In genomic region chr11:51649889-51650199, GRCm38 (mm10) we compare ENCODE assay signal across 8 mouse cellular contexts. TPM values are rescaled to one million over a fixed set of nuclear protein-coding genes. Genes with fewer than 3 reads are reported as not detected.
DNase-seq lines count a peak whose midpoint lies in the region; ATAC-seq and TF ChIP-seq lines count a peak whose summit lies in the region.

No protein-coding gene starts in this region.

- peaks cover 30% of the 10 kb centered on the region for H3K27me3 ChIP-seq in hindbrain, embryonic 12.5 days
- H3K27me3 ChIP-seq in stomach, embryonic 16.5 days (ENCODE audit: control insufficient read depth, insufficient read depth, low read length) = no peaks in the 10 kb centered on the region

- no peak overlapping the region; the same call in 1 of the 2 replicates for H3K27ac ChIP-seq in hindbrain, embryonic 12.5 days
- H3K27ac ChIP-seq in stomach, embryonic 16.5 days (ENCODE audit: low read length) = peak overlapping the region; percentile 94; the same call in 1 of the 2 replicates

- H3K9ac ChIP-seq in hindbrain, embryonic 12.5 days = peak overlapping the region; percentile 71
- H3K9ac ChIP-seq in stomach, embryonic 16.5 days (ENCODE audit: low read length) = peak overlapping the region; percentile 85

- no peaks in the 10 kb centered on the region for H3K9me3 ChIP-seq in hindbrain, embryonic 12.5 days (replicated peaks)
- no peaks in the 10 kb centered on the region for H3K9me3 ChIP-seq in stomach, embryonic 16.5 days (replicated peaks; ENCODE audit: control insufficient read depth, low read length)

- H3K4me2 ChIP-seq in hindbrain, embryonic 12.5 days (replicated peaks) = peak overlapping the region; percentile 95
- peak overlapping the region; percentile 90 for H3K4me2 ChIP-seq in stomach, embryonic 16.5 days (ENCODE audit: low read depth, low read length)

- 4% methylated on average over 7 of the region's 7 CpGs for WGBS in hindbrain, embryonic 12.5 days
- WGBS in stomach, embryonic 16.5 days = 4% methylated on average over 7 of the region's 7 CpGs

- DNase-seq in left cerebral cortex, adult 18-20 months (ENCODE audit: low spot score in 2 of 2) = peak; percentile 24 to 47
- no peak for DNase-seq in left cerebral cortex, postnatal 10 days (ENCODE audit: extremely low spot score in 1 of 2, low spot score in 2 of 2)
- DNase-seq in brain, embryonic 14.5 days (ENCODE audit: low read depth) = peak; percentile 27
- peak; percentile 40 for DNase-seq in lung, postnatal 36 days
- DNase-seq in urinary bladder, postnatal 4 days (ENCODE audit: low spot score in 2 of 2) = no peak
- DNase-seq in gastrocnemius, postnatal 14 days = no peak

- H3K4me3 ChIP-seq in hindbrain, embryonic 12.5 days = peak overlapping the region; percentile 62
- peak overlapping the region; percentile 73 for H3K4me3 ChIP-seq in stomach, embryonic 16.5 days (replicated peaks; ENCODE audit: low read length)

- TF ChIP-seq CTCF in brain, embryonic 14.5 days (IDR thresholded peaks at IDR 0.05; ENCODE audit: borderline replicate concordance, extremely low read depth, insufficient read depth, insufficient read length) = no peak

- ATAC-seq in hindbrain, embryonic 12.5 days (ENCODE audit: low FRiP score) = no peak
- ATAC-seq in stomach, embryonic 16.5 days (ENCODE audit: insufficient read depth, low FRiP score) = no peak

- TF ChIP-seq POLR2A in brain, embryonic 14.5 days (IDR thresholded peaks at IDR 0.05; ENCODE audit: borderline replicate concordance, extremely low read depth, insufficient read depth, insufficient read length, poor library complexity, severe bottlenecking) = no peak

- no peaks in the 10 kb centered on the region for H3K36me3 ChIP-seq in hindbrain, embryonic 12.5 days
- H3K36me3 ChIP-seq in stomach, embryonic 16.5 days (ENCODE audit: control insufficient read depth, insufficient read depth, low read length) = no peaks in the 10 kb centered on the region

- peaks cover 35% of the 10 kb centered on the region for H3K4me1 ChIP-seq in hindbrain, embryonic 12.5 days
- peaks cover 24% of the 10 kb centered on the region for H3K4me1 ChIP-seq in stomach, embryonic 16.5 days (ENCODE audit: control insufficient read depth, insufficient read depth, low read length)

- intact Hi-C loops in left cerebral cortex, postnatal 10 days (cut with DNase I) = no loop called here
- intact Hi-C loops in gastrocnemius, postnatal 14 days (cut with DNase I; ENCODE audit: low total_unique reads) = no loop called here

RNA-seq across cellular contexts. Expression of gene N4bp3, which starts 0.8 kb away (rescaled TPM):
- 10 to 100 TPM; 15.2 to 19.0 TPM for total RNA-seq in left cerebral cortex, adult 18-20 months (2021)
- total RNA-seq in left cerebral cortex, postnatal 10 days (2021) = 10 to 100 TPM; 12.8 to 14.0 TPM
- 7.5 and 11.2 TPM in 2 replicates for polyA plus RNA-seq in brain, embryonic 14.5 days (2012; rRNA removed)
- 12.4 and 14.9 TPM in 2 replicates for polyA plus RNA-seq in hindbrain, embryonic 12.5 days (2016; fragmentation: Nextera tagmentation; extraction: Ambion mirVana)
- polyA plus RNA-seq in stomach, embryonic 16.5 days (2015; fragmentation: Nextera tagmentation; extraction: Ambion mirVana) = 20.7 and 21.0 TPM in 2 replicates
- total RNA-seq in gastrocnemius, postnatal 14 days (2021) = 10 to 100 TPM in 1 of 2 experiments, 1 to 10 TPM in 1; 8.7 to 12.2 TPM

RNA-seq across cellular contexts. Expression of gene D930048N14Rik, which starts 0.9 kb away (rescaled TPM):
- total RNA-seq in left cerebral cortex, adult 18-20 months (2021) = 1 to 10 TPM; 2.1 to 2.2 TPM
- under 1 TPM; 0.86 to 0.97 TPM for total RNA-seq in left cerebral cortex, postnatal 10 days (2021)
- polyA plus RNA-seq in brain, embryonic 14.5 days (2012; rRNA removed) = 2.1 and 2.3 TPM in 2 replicates
- polyA plus RNA-seq in hindbrain, embryonic 12.5 days (2016; fragmentation: Nextera tagmentation; extraction: Ambion mirVana) = 0.87 and 0.98 TPM in 2 replicates
- 5.9 and 6.4 TPM in 2 replicates for polyA plus RNA-seq in stomach, embryonic 16.5 days (2015; fragmentation: Nextera tagmentation; extraction: Ambion mirVana)
- under 1 TPM; 0.33 to 0.60 TPM for total RNA-seq in gastrocnemius, postnatal 14 days (2021)

RNA-seq across cellular contexts. Expression of gene Rmnd5b, which starts 14.1 kb away (rescaled TPM):
- total RNA-seq in left cerebral cortex, adult 18-20 months (2021) = 10 to 100 TPM; 59.9 to 60.3 TPM
- 10 to 100 TPM; 46.6 to 49.8 TPM for total RNA-seq in left cerebral cortex, postnatal 10 days (2021)
- polyA plus RNA-seq in brain, embryonic 14.5 days (2012; rRNA removed) = 70.7 and 84.3 TPM in 2 replicates
- 50.9 and 53.9 TPM in 2 replicates for polyA plus RNA-seq in hindbrain, embryonic 12.5 days (2016; fragmentation: Nextera tagmentation; extraction: Ambion mirVana)
- polyA plus RNA-seq in stomach, embryonic 16.5 days (2015; fragmentation: Nextera tagmentation; extraction: Ambion mirVana) = 40.0 and 41.3 TPM in 2 replicates
- total RNA-seq in gastrocnemius, postnatal 14 days (2021) = 10 to 100 TPM; 11.8 to 13.3 TPM

RNA-seq across cellular contexts. Expression of gene Nhp2, which starts 30.3 kb away (rescaled TPM):
- 10 to 100 TPM; 44.8 to 48.4 TPM for total RNA-seq in left cerebral cortex, adult 18-20 months (2021)
- total RNA-seq in left cerebral cortex, postnatal 10 days (2021) = 10 to 100 TPM; 51.1 to 51.4 TPM
- 69.2 and 78.5 TPM in 2 replicates for polyA plus RNA-seq in brain, embryonic 14.5 days (2012; rRNA removed)
- 101 and 103 TPM in 2 replicates for polyA plus RNA-seq in hindbrain, embryonic 12.5 days (2016; fragmentation: Nextera tagmentation; extraction: Ambion mirVana)
- 133 and 138 TPM in 2 replicates for polyA plus RNA-seq in stomach, embryonic 16.5 days (2015; fragmentation: Nextera tagmentation; extraction: Ambion mirVana)
- 10 to 100 TPM; 23.8 to 32.7 TPM for total RNA-seq in gastrocnemius, postnatal 14 days (2021)

RNA-seq across cellular contexts. Expression of gene 0610009B22Rik, which starts 38.8 kb away (rescaled TPM):
- total RNA-seq in left cerebral cortex, adult 18-20 months (2021) = 10 to 100 TPM; 37.3 to 37.8 TPM
- total RNA-seq in left cerebral cortex, postnatal 10 days (2021) = 10 to 100 TPM; 29.1 to 29.9 TPM
- polyA plus RNA-seq in brain, embryonic 14.5 days (2012; rRNA removed) = 44.6 and 59.5 TPM in 2 replicates
- polyA plus RNA-seq in hindbrain, embryonic 12.5 days (2016; fragmentation: Nextera tagmentation; extraction: Ambion mirVana) = 105 and 109 TPM in 2 replicates
- polyA plus RNA-seq in stomach, embryonic 16.5 days (2015; fragmentation: Nextera tagmentation; extraction: Ambion mirVana) = 89.5 and 93.1 TPM in 2 replicates
- 10 to 100 TPM; 28.9 to 29.6 TPM for total RNA-seq in gastrocnemius, postnatal 14 days (2021)

Comparison
In these comparisons a context has a peak if more than half of its experiments do, and no peak if none do; other contexts are left out.
1. DNase-seq: peak in left cerebral cortex, adult 18-20 months (2 of 2), brain, embryonic 14.5 days (single experiment) and lung, postnatal 36 days (single experiment); none in left cerebral cortex, postnatal 10 days (0 of 2), urinary bladder, postnatal 4 days (0 of 2) and gastrocnemius, postnatal 14 days (single experiment).